Mouse (Mus musculus): ENCODE measurements around the gene Olfr658.

Olfr658 gene

GRCm38 (mm10) chr7:104646841-104647482 is at the start of gene Olfr658:
Gene Olfr658, minus strand, starts transcription at chr7:104647305.
- no peak for TF ChIP-seq GATA4 (IDR thresholded peaks at IDR 0.05; ENCODE audit: insufficient replicate concordance, low read length)

- no peak for TF ChIP-seq GATA4 (IDR thresholded peaks at IDR 0.05; ENCODE audit: insufficient replicate concordance, low read length)
Observed at GRCm38 (mm10) chr7:104686201-104686600, 39.1 kb upstream of the Olfr658 start, which contains the start of gene Olfr661. Gene Olfr661, plus strand, starts transcription at chr7:104686501.

- TF ChIP-seq GATA4 (IDR thresholded peaks at IDR 0.05; ENCODE audit: insufficient replicate concordance, low read length), result no peak
Observed at GRCm38 (mm10) chr7:104666453-104666852, 19.3 kb upstream of the Olfr658 start, which contains the start of gene Olfr659. Gene Olfr659, plus strand, starts transcription at chr7:104666753.

- TF ChIP-seq GATA4 (IDR thresholded peaks at IDR 0.05; ENCODE audit: insufficient replicate concordance, low read length), result no peak
Observed at GRCm38 (mm10) chr7:104624494-104624893, 22.6 kb downstream of the Olfr658 start, which contains the start of gene Olfr657. Gene Olfr657, plus strand, starts transcription at chr7:104624794.

GRCm38 (mm10) chr7:104613655-104614054 is 33.5 kb downstream of the Olfr658 start, which contains the start of gene Olfr656:
Gene Olfr656, plus strand, starts transcription at chr7:104613955.
- no peak for TF ChIP-seq GATA4 (IDR thresholded peaks at IDR 0.05; ENCODE audit: insufficient replicate concordance, low read length)

GRCm38 (mm10) chr7:104604727-104605126 is 42.4 kb downstream of the Olfr658 start:
- no peak for TF ChIP-seq GATA4 (IDR thresholded peaks at IDR 0.05; ENCODE audit: insufficient replicate concordance, low read length)

GRCm38 (mm10) chr7:104603173-104603572 is 43.9 kb downstream of the Olfr658 start:
- TF ChIP-seq GATA4 (IDR thresholded peaks at IDR 0.05; ENCODE audit: insufficient replicate concordance, low read length), result no peak

- no peak for TF ChIP-seq GATA4 (IDR thresholded peaks at IDR 0.05; ENCODE audit: insufficient replicate concordance, low read length)
Observed at GRCm38 (mm10) chr7:104601679-104602078, 45.4 kb downstream of the Olfr658 start, which contains the start of gene Olfr655. Gene Olfr655, minus strand, starts transcription at chr7:104601779.
